Mouse (Mus musculus) ES-Bruce4 (cell line): Measurements from ENCODE around the gene Hhip.

Source experiments
- CTCF ChIP-seq: IDR thresholded peaks from one replicate; pipeline ENCODE4 v1.8.1; 2011; ENCODE audit warnings: low read depth, low read length
- POLR2A ChIP-seq: IDR thresholded peaks from one replicate; pipeline ENCODE4 v1.8.1; 2011; ENCODE audit warnings: low read length; ENCODE audit not compliant: insufficient read depth

GRCm38 (mm10) chr8:79945501-79946076 lies 112.2 kb downstream of the Hhip start:
- no peak for TF ChIP-seq CTCF
- no peak for TF ChIP-seq POLR2A
